Mouse (Mus musculus) liver, postnatal 0 days (tissue): Measurements from ENCODE around the gene Bcl2l1. TPM values are rescaled to one million over a fixed set of nuclear protein-coding genes. Genes with fewer than 3 reads are reported as not detected.

Experiments used
- ATAC-seq: fragments of 200-750 bp; cut with Nextera tagmentation; 2 replicates; pipeline ENCODE4 v1.8.0; 2017; ENCODE audit warnings: mild to moderate bottlenecking, moderate library complexity
- DNase-seq: peaks from one replicate; pipeline ENCODE4 v3.0.0-alpha.2; 2016
- H3K27ac ChIP-seq: fragments of 300-500 bp; sonication (generic); 2 replicates; pipeline ENCODE4 v1.5.1; 2014; ENCODE audit warnings: antibody characterized with exemption, moderate library complexity, mild to moderate bottlenecking, low read depth
- H3K27me3 ChIP-seq: fragments of 300-500 bp; sonication (generic); 2 replicates; pipeline ENCODE4 v1.6.1; 2014; ENCODE audit warnings: low read length, control low read depth, mixed read lengths; ENCODE audit not compliant: insufficient read depth
- H3K36me3 ChIP-seq: fragments of 300-500 bp; sonication (generic); replicated peaks from 2 replicates; pipeline ENCODE4 v1.6.1; 2014; ENCODE audit warnings: mild to moderate bottlenecking, control low read depth, low read length, moderate library complexity, mixed read lengths; ENCODE audit not compliant: insufficient read depth
- H3K4me1 ChIP-seq: fragments of 300-500 bp; sonication (generic); 2 replicates; pipeline ENCODE4 v1.6.1; 2014; ENCODE audit warnings: antibody characterized with exemption, mild to moderate bottlenecking, control low read depth; ENCODE audit not compliant: insufficient read depth
- H3K4me2 ChIP-seq: fragments of 300-500 bp; sonication (generic); 2 replicates; pipeline ENCODE4 v1.6.1; 2014; ENCODE audit warnings: low read depth, mild to moderate bottlenecking, low read length, moderate library complexity, mixed read lengths
- H3K4me3 ChIP-seq: fragments of 300-500 bp; sonication (generic); 2 replicates; pipeline ENCODE4 v1.5.1; 2014; ENCODE audit warnings: low read depth, low read length
- H3K9ac ChIP-seq: fragments of 300-500 bp; sonication (generic); replicated peaks from 2 replicates; pipeline ENCODE4 v1.6.1; 2014; ENCODE audit warnings: mild to moderate bottlenecking, moderate library complexity
- H3K9me3 ChIP-seq: fragments of 300-500 bp; sonication (generic); 2 replicates; pipeline ENCODE4 v1.6.1; 2016; ENCODE audit warnings: mild to moderate bottlenecking, control low read depth, low read length, mixed read lengths
- CTCF ChIP-seq: sonication (generic); IDR thresholded peaks from 2 replicates; pipeline ENCODE4 v1.5.1; 2016; ENCODE audit warnings: antibody characterized with exemption, low read depth
- EP300 ChIP-seq: IDR thresholded peaks from 2 replicates; pipeline ENCODE4 v1.6.1; 2016; ENCODE audit warnings: antibody characterized with exemption, low read depth, mild to moderate bottlenecking
- WGBS: fragments of 180-500 bp; shearing (Covaris S2); extraction: QIAGEN DNeasy Blood & Tissue Kit; methylation state at CpG from one replicate; pipeline ENCODE4 v1.1.7; 2014; ENCODE audit not compliant: insufficient replicate concordance; 5-methylcytosine and 5-hydroxymethylcytosine counted together
- polyA plus RNA-seq: library from polyadenylated mRNA; unstranded; fragments of >200 nt; fragmentation: Nextera tagmentation; extraction: Ambion mirVana; gene quantifications from 2 replicates; pipeline ENCODE4 v1.2.1, GENCODE M21; 2015

Gene Bcl2l1
- polyA plus RNA-seq, 1 experiment from 2014 or later = 84.4 TPM

DNA sequence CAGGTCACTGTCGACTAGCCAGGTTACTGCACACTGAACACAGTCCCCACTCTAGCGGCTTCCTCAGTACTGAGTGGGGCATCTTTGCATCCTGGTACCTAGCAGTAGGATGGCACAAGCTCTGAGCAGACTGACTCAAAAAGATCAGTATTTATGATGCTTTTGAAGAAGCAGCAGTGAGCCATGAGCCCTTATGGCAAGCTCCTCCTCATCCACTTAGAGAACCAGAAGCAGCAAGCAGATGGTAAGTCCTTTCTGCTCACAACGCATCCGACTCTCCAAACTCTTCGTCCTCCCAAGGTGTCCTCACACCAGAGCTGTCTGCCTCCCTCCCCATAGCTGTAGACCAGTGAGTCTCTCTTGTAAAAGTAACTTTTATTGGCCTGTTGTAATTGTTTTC lies 48.3 kb downstream of the Bcl2l1 start:
- H3K27me3 ChIP-seq = no peaks in the 10 kb centered on the region
- no peak overlapping the region for H3K9ac ChIP-seq
- H3K4me1 ChIP-seq = peaks cover 72% of the 10 kb centered on the region
- WGBS = 88% methylated on average over 5 of the region's 5 CpGs
- no peak overlapping the region for H3K4me2 ChIP-seq
- peak overlapping the region; percentile 99 for H3K27ac ChIP-seq
- peaks cover 45% of the 10 kb centered on the region for H3K36me3 ChIP-seq
- no peak overlapping the region for H3K4me3 ChIP-seq
- no peak for DNase-seq
- TF ChIP-seq CTCF (no peak), EP300 (no peak)
- no peaks in the 10 kb centered on the region for H3K9me3 ChIP-seq
- ATAC-seq = no peak

DNA sequence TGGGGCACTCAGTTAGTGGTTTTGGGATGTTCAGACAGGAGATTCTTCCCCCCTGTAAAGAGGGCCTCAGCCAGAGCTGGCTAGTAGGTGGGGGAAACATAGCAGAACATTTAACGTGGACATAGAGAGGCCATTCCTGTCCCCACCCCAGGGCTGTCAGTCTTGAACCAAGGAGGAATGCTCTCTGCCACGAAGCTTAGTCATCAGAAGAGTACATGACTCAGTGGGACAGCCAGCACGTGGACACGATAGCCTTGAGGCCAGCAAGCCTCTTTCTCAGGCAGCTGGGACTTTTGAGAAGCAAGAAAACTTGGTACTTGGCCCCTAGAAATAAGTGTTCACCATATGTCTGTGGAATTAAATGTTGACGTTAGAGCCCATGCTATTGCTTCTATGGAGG lies 48.9 kb downstream of the Bcl2l1 start:
- H3K27ac ChIP-seq = no peak overlapping the region; the same call in 1 of the 2 replicates
- H3K4me1 ChIP-seq = peaks cover 66% of the 10 kb centered on the region
- no peaks in the 10 kb centered on the region for H3K9me3 ChIP-seq
- no peak for ATAC-seq
- no peak overlapping the region for H3K9ac ChIP-seq
- TF ChIP-seq CTCF (no peak), EP300 (no peak)
- no peak overlapping the region for H3K4me2 ChIP-seq
- no peak for DNase-seq
- H3K36me3 ChIP-seq = peaks cover 47% of the 10 kb centered on the region
- no peaks in the 10 kb centered on the region for H3K27me3 ChIP-seq
- H3K4me3 ChIP-seq = no peak overlapping the region
- WGBS = 60% methylated on average over 5 of the region's 5 CpGs

DNA sequence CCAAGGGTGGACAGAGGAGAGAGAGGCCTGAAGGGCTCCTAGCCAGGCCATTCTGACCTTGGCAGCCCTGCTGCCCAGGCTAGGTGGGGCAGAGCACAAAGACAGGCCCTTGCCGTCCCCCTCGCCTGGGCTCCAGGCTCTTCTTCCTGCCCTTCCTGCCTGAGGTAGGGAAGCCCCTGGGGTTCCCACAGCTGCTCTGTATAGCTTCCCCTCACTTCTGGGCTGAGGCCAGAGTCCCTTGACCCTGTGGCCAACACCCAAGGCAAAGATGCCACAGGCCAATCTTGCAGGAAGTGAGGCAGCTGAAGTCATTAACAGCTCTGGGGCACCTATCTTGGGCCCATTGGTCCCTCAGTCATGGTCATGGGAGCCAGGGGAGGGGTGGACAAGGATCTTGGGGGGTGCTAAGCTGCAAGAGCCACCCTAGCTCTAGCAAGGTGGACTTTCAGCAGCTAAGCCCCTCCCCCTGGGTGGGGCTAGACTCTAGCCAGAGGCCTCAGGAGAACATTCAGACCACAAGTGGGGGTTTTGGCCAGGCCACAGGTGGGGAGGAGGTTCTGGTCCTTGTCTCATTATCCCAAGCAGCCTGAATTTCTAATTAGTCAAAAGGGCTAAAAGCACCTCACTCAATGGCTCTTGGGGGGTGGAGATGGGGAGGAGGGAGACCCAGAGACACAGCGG lies 50.4 kb downstream of the Bcl2l1 start:
- WGBS = 82% methylated on average over 3 of the region's 3 CpGs
- Histone ChIP-seq H3K4me3 (no peak overlapping the region), H3K36me3 (peaks cover 49% of the 10 kb centered on the region), H3K9ac (no peak overlapping the region; the same call in 1 of the 2 replicates), H3K27ac (peak overlapping the region; percentile 5; the same call in 1 of the 2 replicates), H3K4me1 (peaks cover 52% of the 10 kb centered on the region), H3K4me2 (no peak overlapping the region), H3K9me3 (no peaks in the 10 kb centered on the region), H3K27me3 (no peaks in the 10 kb centered on the region)
- no peak for ATAC-seq
- TF ChIP-seq EP300 = no peak
- no peak for TF ChIP-seq CTCF
- DNase-seq = no peak

DNA sequence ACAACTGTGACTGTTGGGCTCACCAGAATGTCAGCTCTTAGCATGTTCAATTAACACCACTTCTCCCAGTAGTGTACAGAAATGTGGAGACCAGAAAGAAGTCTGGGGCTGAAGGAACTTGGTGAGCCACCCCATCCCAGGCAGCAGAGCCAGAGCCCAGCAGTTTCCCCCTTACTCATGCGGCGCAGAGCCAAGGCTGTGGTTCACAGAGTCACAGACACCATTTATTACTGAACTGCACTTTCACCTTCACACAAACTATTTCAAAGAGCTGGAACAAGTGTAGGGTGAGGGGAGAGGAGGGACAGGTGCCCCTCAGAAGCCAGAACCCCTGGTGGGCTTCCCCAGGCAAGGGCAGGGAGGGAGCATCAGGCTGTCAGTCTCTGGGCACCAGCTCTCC lies 51.1 kb downstream of the Bcl2l1 start:
- no peaks in the 10 kb centered on the region for H3K27me3 ChIP-seq
- H3K27ac ChIP-seq = peak overlapping the region; percentile 5; the same call in 1 of the 2 replicates
- peaks cover 45% of the 10 kb centered on the region for H3K4me1 ChIP-seq
- H3K36me3 ChIP-seq = peaks cover 49% of the 10 kb centered on the region
- no peak for ATAC-seq
- H3K9me3 ChIP-seq = no peaks in the 10 kb centered on the region
- no peak overlapping the region for H3K4me3 ChIP-seq
- no peak overlapping the region for H3K9ac ChIP-seq
- H3K4me2 ChIP-seq = no peak overlapping the region
- no peak for DNase-seq
- TF ChIP-seq EP300 (no peak), CTCF (no peak)
- 89% methylated on average over 2 of the region's 2 CpGs for WGBS

DNA sequence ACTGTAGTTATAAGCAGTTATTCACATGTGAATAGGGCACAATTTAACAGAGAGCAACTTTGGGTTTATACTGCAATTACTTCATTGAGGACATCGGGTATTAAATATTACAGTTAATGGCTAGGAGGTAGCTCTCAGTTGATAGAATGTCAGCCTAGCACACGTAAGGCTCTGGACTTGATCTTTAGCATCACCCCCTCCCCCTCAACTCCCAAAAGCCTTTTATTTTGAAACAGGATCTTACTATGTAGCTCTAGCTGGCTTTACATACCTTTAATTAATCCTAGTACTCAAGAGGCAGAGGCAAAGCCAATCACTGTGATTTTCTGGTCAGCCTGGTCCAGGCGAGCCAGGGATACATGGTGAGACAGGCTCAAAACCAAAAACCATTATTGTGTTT lies 54.4 kb downstream of the Bcl2l1 start:
- DNase-seq (no peak), ATAC-seq (no peak)
- no peak overlapping the region for H3K27ac ChIP-seq
- no peaks in the 10 kb centered on the region for H3K9me3 ChIP-seq
- TF ChIP-seq EP300 = no peak
- H3K4me3 ChIP-seq = no peak overlapping the region
- WGBS = 91% methylated on average over 3 of the region's 3 CpGs
- H3K4me1 ChIP-seq = peaks cover 25% of the 10 kb centered on the region
- H3K9ac ChIP-seq = no peak overlapping the region
- H3K27me3 ChIP-seq = no peaks in the 10 kb centered on the region
- no peak overlapping the region for H3K4me2 ChIP-seq
- peaks cover 34% of the 10 kb centered on the region for H3K36me3 ChIP-seq

DNA sequence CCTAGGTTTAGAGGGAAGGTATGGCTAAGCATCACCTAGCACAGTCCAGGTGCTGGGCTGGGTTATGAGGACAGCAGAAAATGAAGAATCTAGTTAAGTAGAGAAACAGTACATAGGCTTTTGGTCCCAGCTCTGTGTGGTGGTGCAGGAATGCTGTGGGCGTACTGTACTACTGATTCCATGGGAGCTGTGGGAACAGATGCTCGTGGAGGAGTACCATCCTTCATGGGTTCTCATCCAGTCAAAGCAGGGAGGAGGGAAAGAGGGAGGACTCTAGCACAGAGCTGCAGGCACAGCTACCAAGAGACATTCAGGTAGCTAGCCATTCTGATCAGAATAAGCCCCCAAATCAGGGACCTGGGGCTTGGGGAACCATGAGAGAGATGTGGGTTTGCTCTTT lies 55.1 kb downstream of the Bcl2l1 start:
- DNase-seq = no peak
- H3K4me3 ChIP-seq = no peak overlapping the region
- H3K9ac ChIP-seq = no peak overlapping the region
- no peak overlapping the region for H3K4me2 ChIP-seq
- ATAC-seq = no peak
- TF ChIP-seq EP300 = no peak
- TF ChIP-seq CTCF = no peak
- no peak overlapping the region for H3K27ac ChIP-seq
- peaks cover 21% of the 10 kb centered on the region for H3K4me1 ChIP-seq
- peaks cover 27% of the 10 kb centered on the region for H3K36me3 ChIP-seq
- 81% methylated on average over 2 of the region's 2 CpGs for WGBS
- no peaks in the 10 kb centered on the region for H3K9me3 ChIP-seq
- no peaks in the 10 kb centered on the region for H3K27me3 ChIP-seq
